8 mouse cellular contexts compared by ENCODE assay signal in the genomic region with DNA sequence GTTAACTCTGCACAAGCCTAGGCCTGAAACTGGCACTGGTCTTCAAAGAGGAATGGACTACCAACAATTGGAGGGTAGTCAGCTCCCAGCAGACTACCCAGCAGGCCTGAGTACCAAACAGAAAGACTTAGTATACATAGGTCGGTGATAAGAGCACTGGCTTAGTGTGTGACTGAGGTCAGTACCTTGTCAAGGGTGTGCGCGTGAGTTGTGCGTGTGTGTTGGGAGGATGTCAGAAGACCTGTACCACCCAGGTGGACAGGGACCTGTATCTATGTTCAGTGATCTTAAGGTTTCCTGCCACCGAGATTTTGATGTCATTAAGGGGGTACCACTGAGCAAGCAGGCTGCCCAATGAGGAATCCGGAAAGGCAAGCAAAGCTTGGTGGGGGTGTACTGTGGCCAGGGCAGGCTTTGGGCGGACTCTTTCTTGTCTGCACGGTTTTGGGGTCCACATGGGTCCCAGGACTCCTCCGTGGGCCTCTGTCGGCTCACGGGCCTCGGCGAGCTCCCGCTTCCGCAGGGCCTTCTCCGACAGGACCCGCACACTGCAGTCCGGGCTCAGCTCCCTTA. TPM values are rescaled to one million over a fixed set of nuclear protein-coding genes. Genes with fewer than 3 reads are reported as not detected.
DNase-seq lines count a peak whose midpoint lies in the region; ATAC-seq and TF ChIP-seq lines count a peak whose summit lies in the region.

No protein-coding gene starts in this region.

- H3K9ac ChIP-seq in limb, embryonic 11.5 days (ENCODE audit: low read length) = peak overlapping the region; percentile 85
- peak overlapping the region; percentile 64 for H3K9ac ChIP-seq in stomach, embryonic 15.5 days

- no peak for TF ChIP-seq POLR2A in spleen, adult 2 months (IDR thresholded peaks at IDR 0.05; ENCODE audit: low read depth, low read length)

- peak overlapping the region; percentile 72 for H3K4me3 ChIP-seq in spleen, adult 2 months (ENCODE audit: extremely low read depth, insufficient read depth, insufficient read length)
- H3K4me3 ChIP-seq in limb, embryonic 11.5 days (ENCODE audit: low read depth, low read length) = peak overlapping the region; percentile 70
- peak overlapping the region; percentile 83 for H3K4me3 ChIP-seq in stomach, embryonic 15.5 days (replicated peaks)

- WGBS in spleen, adult 2 months = 24% methylated on average over 18 of the region's 18 CpGs
- 19% methylated on average over 18 of the region's 18 CpGs for WGBS in limb, embryonic 11.5 days
- WGBS in stomach, embryonic 15.5 days = 17% methylated on average over 18 of the region's 18 CpGs

- TF ChIP-seq CTCF in spleen, adult 2 months (IDR thresholded peaks at IDR 0.05; ENCODE audit: extremely low read depth, insufficient read depth, insufficient read length, insufficient replicate concordance) = no peak

- H3K9me3 ChIP-seq in limb, embryonic 11.5 days (ENCODE audit: control insufficient read depth, low read length) = no peaks in the 10 kb centered on the region
- no peaks in the 10 kb centered on the region for H3K9me3 ChIP-seq in stomach, embryonic 15.5 days

- H3K4me2 ChIP-seq in limb, embryonic 11.5 days (ENCODE audit: low read depth, severe bottlenecking) = peak overlapping the region; percentile 82
- peak overlapping the region; percentile 89 for H3K4me2 ChIP-seq in stomach, embryonic 15.5 days

- no peak for ATAC-seq in cerebellum, adult (ENCODE audit: insufficient number of reproducible peaks, low FRiP score, low TSS enrichment)
- ATAC-seq in limb, embryonic 11.5 days (ENCODE audit: insufficient number of reproducible peaks, low FRiP score, low TSS enrichment, low read depth) = peak; percentile 44; the same call in 1 of the 2 replicates
- ATAC-seq in stomach, embryonic 15.5 days (ENCODE audit: insufficient read depth, low FRiP score, low read depth) = no peak; the same call in 1 of the 2 replicates

- no peaks in the 10 kb centered on the region for H3K36me3 ChIP-seq in spleen, adult 2 months (ENCODE audit: control insufficient read depth, insufficient read depth, low read length)
- no peaks in the 10 kb centered on the region for H3K36me3 ChIP-seq in limb, embryonic 11.5 days (ENCODE audit: control insufficient read depth, insufficient read depth, low read length)
- no peaks in the 10 kb centered on the region for H3K36me3 ChIP-seq in stomach, embryonic 15.5 days

- peaks cover 7% of the 10 kb centered on the region for H3K27me3 ChIP-seq in spleen, adult 2 months (ENCODE audit: control insufficient read depth, insufficient read depth, low read length)
- H3K27me3 ChIP-seq in limb, embryonic 11.5 days (ENCODE audit: control insufficient read depth, insufficient read depth, low read length) = no peaks in the 10 kb centered on the region
- H3K27me3 ChIP-seq in stomach, embryonic 15.5 days (replicated peaks) = no peaks in the 10 kb centered on the region

- peaks cover 5% of the 10 kb centered on the region; the same call in 1 of the 2 replicates for H3K4me1 ChIP-seq in spleen, adult 2 months (ENCODE audit: control insufficient read depth, insufficient read depth, insufficient read length)
- H3K4me1 ChIP-seq in limb, embryonic 11.5 days (ENCODE audit: control insufficient read depth, insufficient read depth, low read length) = no peaks in the 10 kb centered on the region
- peaks cover 4% of the 10 kb centered on the region; the same call in 1 of the 2 replicates for H3K4me1 ChIP-seq in stomach, embryonic 15.5 days

- H3K27ac ChIP-seq in spleen, adult 2 months (ENCODE audit: insufficient read depth, low read length) = peak overlapping the region; percentile 57; the same call in 1 of the 2 replicates
- H3K27ac ChIP-seq in limb, embryonic 11.5 days (replicated peaks; ENCODE audit: low read depth, low read length) = peak overlapping the region; percentile 73
- peak overlapping the region; percentile 69 for H3K27ac ChIP-seq in stomach, embryonic 15.5 days

- DNase-seq in cerebellum, adult 9-11 months = peak; percentile 57
- DNase-seq in spleen, adult 2 months (ENCODE audit: low read depth in 1 of 2, low spot score in 2 of 2) = no peak
- DNase-seq in spleen, postnatal 36 days (ENCODE audit: low spot score in 2 of 2) = no peak
- DNase-seq in limb, embryonic 11.5 days (ENCODE audit: low spot score) = no peak
- DNase-seq in adrenal gland, adult 18-20 months (ENCODE audit: low spot score in 2 of 2) = no peak
- DNase-seq in lung, postnatal 14 days = no peak

RNA-seq across cellular contexts. Expression of gene Lysmd2, which starts 0.5 kb away (rescaled TPM):
- polyA plus RNA-seq in spleen, adult 2 months (2012; rRNA removed) = 6.6 and 12.1 TPM in 2 replicates
- 19.7 and 21.6 TPM in 2 replicates for polyA plus RNA-seq in limb, embryonic 11.5 days (2014; fragmentation: Nextera tagmentation; extraction: Ambion mirVana)
- polyA plus RNA-seq in stomach, embryonic 15.5 days (2015; fragmentation: Nextera tagmentation; extraction: Ambion mirVana) = 28.3 and 29.1 TPM in 2 replicates
- 10 to 100 TPM; 11.5 to 12.9 TPM for total RNA-seq in adrenal gland, adult 18-20 months (2021)

RNA-seq across cellular contexts. Expression of gene Tmod2, which starts 13.9 kb away (rescaled TPM):
- 0.19 and 0.32 TPM in 2 replicates for polyA plus RNA-seq in spleen, adult 2 months (2012; rRNA removed)
- 20.9 and 28.1 TPM in 2 replicates for polyA plus RNA-seq in limb, embryonic 11.5 days (2014; fragmentation: Nextera tagmentation; extraction: Ambion mirVana)
- polyA plus RNA-seq in stomach, embryonic 15.5 days (2015; fragmentation: Nextera tagmentation; extraction: Ambion mirVana) = 18.1 and 19.9 TPM in 2 replicates
- total RNA-seq in adrenal gland, adult 18-20 months (2021) = 10 to 100 TPM; 11.3 to 13.4 TPM

RNA-seq across cellular contexts. Expression of gene Scg3, which starts 58.8 kb away (rescaled TPM):
- polyA plus RNA-seq in spleen, adult 2 months (2012; rRNA removed) = not detected in 2 replicates
- 0.24 TPM in 2 replicates for polyA plus RNA-seq in limb, embryonic 11.5 days (2014; fragmentation: Nextera tagmentation; extraction: Ambion mirVana)
- polyA plus RNA-seq in stomach, embryonic 15.5 days (2015; fragmentation: Nextera tagmentation; extraction: Ambion mirVana) = 9.7 and 11.3 TPM in 2 replicates
- total RNA-seq in adrenal gland, adult 18-20 months (2021) = 10 to 100 TPM; 24.6 to 25.0 TPM

Comparison
In these comparisons a context has a peak if more than half of its experiments do, and no peak if none do; other contexts are left out.
1. RNA of gene Tmod2, which starts 13.9 kb away (polyA plus RNA-seq): 20.9 to 28.1 TPM in limb, embryonic 11.5 days and 18.1 to 19.9 TPM in stomach, embryonic 15.5 days; 0.19 to 0.32 TPM in spleen, adult 2 months; every median in the first group is over 10 times any median in the second.
2. Peak in every context shown above with its lines, with median percentiles within 50 percentile points of each other: H3K27ac ChIP-seq and H3K4me3 ChIP-seq.